Mouse (Mus musculus) MEL-GATA-1-ER (cell line): Measurements from ENCODE around the gene Rras2.
A peak's percentile ranks its signal among the peaks of the same experiment; 100 is the strongest.

Experiments
- DNase-seq: peaks from one replicate; pipeline ENCODE4 v3.0.0-alpha.2; 2012; ENCODE audit warnings: low read depth; ENCODE audit errors: extremely low read depth

Gene Rras2

GRCm38 (mm10) chr7:114071851-114072616, 45.5 kb downstream of the Rras2 start:
- DNase-seq: no peak

DNA sequence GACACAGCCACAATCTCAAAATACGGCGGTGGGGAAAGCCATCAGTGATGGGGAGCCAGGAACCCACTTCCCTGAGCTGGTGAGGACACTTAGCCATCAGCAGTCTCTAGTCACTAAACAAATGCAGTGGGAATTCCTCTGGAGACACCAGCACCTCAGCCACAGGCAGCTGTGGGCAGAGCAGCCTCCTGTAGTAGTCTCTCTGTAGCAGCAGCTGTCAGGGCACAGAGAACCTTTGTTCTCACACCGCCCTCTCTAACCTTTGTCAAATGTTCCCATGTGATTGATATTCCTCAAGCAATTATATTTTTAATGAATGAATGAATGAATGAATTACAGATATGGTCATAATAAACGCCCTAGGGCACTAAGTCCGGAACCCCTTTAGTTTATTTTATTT, 46.2 kb downstream of the Rras2 start:
- no peak for DNase-seq

DNA sequence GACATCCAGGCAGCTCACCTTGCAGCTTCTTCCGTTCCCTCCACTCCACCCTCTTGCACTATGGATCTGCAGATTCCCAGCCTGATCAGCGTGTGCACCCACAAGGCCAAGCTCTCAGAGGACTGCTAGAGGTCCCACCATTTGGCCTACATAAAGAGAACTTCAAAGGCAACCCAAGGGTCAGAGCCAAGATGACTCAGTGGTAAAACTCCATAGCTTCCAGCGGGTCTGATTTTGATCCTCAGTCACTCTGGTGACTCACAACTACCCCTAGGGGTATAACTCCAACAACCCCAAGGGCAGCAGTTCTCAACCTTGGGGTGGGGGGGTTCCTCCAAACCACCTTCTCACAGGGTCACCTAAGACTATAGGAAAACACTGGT, 47.1 kb downstream of the Rras2 start:
- DNase-seq: no peak

- no peak for DNase-seq
Observed at GRCm38 (mm10) chr7:114069726-114070457, 47.7 kb downstream of the Rras2 start.

- DNase-seq: no peak
Observed at GRCm38 (mm10) chr7:114068956-114069533, 48.5 kb downstream of the Rras2 start.

DNA sequence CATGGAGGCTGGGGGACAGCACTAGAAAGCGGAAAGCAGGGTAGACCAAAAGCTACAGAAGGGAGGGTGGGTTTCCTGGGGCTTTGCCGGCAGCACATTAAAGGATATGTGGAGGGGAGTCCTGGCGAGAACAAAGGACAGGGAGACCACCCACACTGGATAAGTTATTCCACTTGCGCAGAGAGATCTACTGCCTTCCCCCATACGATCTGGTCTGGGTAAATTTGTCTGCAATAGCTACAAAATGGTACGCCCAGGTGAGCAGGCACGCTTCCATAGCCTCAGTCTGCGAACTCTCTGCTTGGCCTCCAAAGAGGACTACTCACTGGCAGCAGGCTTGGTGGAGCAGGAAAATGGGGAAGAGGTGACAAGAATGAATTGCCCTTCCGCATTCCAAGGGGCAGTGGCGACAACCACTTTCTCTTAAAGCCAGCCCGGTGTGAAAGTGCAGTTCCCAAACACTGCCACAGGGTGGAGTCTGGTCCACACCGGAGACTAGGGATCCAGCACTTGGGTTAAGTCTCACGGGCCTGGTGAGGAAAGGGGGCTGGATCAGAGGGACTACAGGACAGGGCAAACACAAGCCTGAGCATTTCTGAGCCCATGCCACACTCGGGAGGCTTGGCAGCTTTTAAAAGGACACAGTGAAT, 50.9 kb downstream of the Rras2 start:
- DNase-seq: peak; percentile 22

DNA sequence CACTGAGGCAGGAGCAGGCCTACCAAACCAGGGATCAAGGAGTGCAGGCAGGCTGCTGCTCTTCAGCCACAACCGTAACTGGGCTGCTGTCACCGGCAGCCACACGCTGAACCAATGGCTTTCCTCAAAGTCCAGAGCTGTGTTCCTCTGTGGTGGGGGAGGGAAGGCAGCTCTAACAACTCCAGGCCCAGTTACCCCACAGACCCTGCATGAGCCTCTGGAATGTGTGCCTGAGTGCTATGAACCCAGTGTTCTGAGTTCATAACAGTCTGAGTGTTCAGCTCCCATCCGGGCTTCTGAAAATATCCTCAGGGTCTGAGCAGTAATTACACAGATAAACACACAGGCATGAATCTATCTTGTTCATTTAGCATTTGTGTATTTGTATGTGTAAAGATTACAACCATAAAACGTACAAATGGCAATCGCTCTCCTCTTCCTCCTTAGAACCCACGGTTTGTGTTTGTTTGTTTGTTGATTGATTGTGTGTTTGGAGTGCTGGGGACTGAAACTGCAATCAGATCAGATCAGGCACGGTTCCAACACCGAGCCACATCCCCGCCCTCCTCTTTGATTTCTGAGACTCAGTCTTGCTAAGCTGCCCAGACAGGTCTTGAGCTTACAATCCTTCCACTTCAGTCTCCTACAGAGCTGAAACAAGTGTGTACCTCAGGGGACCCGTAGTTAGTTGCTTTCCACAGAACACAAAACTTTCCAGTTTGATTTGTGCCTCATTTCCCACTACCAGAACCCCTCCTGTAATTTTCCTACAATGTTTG, 52.0 kb downstream of the Rras2 start:
- no peak for DNase-seq

GRCm38 (mm10) chr7:114063966-114064365, 53.6 kb downstream of the Rras2 start:
- DNase-seq: no peak

DNA sequence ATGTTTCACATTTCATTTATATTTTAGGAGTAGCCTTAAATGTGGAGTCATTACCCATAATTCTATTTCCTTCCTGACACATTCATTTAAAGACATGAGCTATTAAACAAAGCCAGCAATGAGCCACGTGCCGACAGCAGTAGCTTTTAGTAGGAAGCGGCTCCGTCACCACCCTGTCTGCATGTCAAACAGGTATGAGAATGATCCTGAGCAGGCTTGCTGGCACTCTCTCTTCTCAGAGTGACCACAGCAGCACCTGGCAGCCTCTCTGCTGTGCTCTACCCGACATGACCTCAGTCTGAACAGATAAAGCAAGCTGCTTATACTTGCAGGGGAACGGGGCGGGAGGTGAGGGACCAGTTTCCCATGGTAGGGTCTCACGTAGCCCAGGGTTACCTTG, 54.0 kb downstream of the Rras2 start:
- DNase-seq: no peak

DNA sequence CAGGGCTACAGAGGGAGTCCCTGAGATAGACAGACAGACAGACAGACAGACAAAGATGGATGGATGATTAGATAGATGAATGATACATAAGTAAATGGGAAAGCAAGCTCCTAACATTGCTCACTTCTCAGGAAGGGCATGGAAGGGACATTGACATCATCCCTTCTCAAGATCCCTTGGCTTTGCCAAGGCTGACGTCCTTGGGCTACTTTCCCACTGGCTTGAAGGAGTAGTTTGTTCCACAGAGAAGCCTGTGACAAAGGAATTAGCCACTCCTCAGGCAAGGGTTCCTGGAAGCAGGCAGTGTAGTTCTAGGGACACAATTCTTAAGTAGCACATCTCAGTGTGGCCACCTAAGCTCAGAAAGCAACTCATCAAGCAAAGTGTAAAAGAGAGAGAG, 55.1 kb downstream of the Rras2 start:
- no peak for DNase-seq

- no peak for DNase-seq
Observed at GRCm38 (mm10) chr7:114060445-114060844, 57.1 kb downstream of the Rras2 start.

- DNase-seq: no peak
Observed at GRCm38 (mm10) chr7:114058927-114059441, 58.6 kb downstream of the Rras2 start.

GRCm38 (mm10) chr7:114058166-114058565, 59.4 kb downstream of the Rras2 start:
- no peak for DNase-seq

DNA sequence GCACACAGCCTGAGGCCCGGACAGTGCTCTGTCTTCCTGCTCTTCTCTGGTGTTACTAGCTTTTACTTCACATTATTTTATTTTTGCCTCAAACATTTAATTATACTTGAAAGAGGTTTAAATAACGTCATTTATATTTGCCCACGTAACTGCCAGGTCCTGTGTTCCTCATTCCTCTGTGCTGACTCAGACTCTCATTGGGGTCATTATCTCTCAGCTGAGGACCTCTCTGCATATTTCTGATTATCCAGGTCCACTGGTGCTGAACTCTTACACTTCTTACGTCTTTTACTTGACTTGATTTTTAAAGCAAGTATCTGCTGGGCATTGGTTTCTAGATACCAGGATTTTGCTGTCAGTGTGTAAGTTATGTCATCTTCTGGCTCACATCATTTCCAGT, 63.9 kb downstream of the Rras2 start:
- DNase-seq: no peak

GRCm38 (mm10) chr7:114045814-114046213, 71.8 kb downstream of the Rras2 start:
- DNase-seq: no peak

DNA sequence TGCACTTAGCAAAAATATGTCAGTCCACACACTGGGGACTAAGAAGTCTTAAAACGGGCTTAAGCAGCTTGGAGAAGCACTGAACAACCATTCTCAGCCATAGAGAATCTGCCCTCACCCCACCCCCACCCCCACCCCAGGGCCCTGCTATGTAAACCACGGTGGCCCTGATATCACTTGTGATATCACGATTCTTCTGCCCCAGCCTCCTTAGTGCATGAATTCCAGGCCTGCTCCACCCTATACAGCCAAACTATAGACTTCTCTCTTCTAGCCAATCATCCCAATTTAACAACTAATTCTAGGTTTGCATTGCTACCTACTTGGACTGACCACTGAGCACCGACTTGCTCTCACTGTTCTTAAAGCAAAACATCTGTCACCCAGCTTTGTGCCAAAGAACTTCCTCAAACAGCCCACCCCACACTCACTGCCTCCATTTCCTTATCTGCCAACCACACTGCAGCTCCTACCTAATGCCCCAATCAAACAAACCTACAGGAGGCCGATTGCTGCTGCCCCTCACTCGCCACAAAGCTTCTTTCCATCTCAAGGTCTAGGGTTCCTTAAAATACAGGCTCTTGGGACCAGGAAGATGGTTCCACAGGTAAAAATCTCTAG, 73.5 kb downstream of the Rras2 start:
- peak; percentile 41 for DNase-seq

GRCm38 (mm10) chr7:114042973-114043928, 74.3 kb downstream of the Rras2 start:
- peak; percentile 2 for DNase-seq

GRCm38 (mm10) chr7:114041349-114041748, 76.2 kb downstream of the Rras2 start:
- DNase-seq: no peak

GRCm38 (mm10) chr7:114037237-114037636, 80.3 kb downstream of the Rras2 start:
- no peak for DNase-seq
